Mouse (Mus musculus) monocyte, adult 2 months (primary cell): Measurements from ENCODE around the gene Olfr798.

Experiments
- DNase-seq, 2 experiments: peaks; one replicate each; pipeline ENCODE4 v3.0.0; 2022; ENCODE audit warnings: low spot score in 2 of 2, low read depth in 1 of 2

The Olfr798 gene

DNA sequence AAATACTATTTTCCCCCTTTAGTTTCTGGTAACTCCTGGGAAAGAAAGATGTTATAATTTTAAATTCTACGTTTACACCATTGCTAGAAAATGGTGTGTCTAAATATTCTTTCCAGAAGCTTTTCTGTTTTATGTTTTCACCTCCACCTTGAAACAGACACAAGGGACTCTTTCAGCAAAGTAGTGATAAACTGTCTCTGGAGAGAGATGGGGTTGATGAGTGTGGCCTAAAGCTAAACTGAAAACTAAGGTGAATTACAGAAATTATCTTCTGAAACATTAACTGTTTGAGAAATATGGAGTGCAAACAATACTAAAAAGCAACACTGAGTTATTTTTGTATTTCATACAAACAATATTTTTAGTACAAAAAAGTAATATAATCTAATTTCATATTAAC lies at the start of gene Olfr798:
Gene Olfr798 (minus strand): TSS at position 101 of the 400 bp plus-strand sequence.
- no peak for DNase-seq

DNA sequence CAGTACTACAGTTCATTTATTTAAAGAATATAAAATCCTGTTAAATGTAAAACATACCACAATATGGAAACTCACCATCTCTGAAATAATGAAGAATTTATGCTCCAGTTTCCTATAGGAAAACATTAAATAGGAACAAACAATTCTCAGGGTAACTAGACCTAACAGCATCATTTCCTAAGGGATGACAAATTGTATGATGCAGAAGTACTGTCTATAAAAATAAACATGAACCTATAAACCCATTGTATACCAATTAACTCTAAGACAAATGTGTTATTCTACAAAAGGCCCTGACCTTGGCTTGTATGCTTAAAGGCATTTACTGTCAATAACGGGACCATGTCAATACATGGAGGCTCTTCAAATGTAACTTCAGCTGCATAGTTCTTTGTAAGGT lies 46.0 kb upstream of the Olfr798 start, which contains the start of gene Olfr801:
Gene Olfr801 (minus strand): TSS at position 101 of the 400 bp plus-strand sequence.
- no peak for DNase-seq

DNA sequence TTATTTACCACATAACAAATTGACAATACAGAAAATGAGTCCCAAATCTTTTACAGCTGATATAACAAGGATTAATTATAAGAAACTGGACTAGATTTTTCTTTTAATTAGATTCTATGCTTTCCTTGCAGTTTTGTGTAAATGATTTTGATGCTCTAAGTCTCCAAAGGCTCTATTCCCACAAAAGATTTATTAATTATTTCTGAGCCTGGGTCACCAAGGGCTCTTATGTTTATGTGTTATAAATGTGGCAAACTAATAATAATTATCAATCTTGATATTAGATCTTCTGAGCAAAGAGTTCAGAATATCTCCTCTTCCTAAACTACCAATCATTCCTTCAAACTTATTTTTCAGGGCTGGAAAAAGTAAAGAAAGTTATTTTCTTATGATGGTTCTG lies 29.7 kb upstream of the Olfr798 start, which contains the start of gene Olfr800:
Gene Olfr800 (plus strand): TSS at position 301 of the 400 bp plus-strand sequence.
- no peak for DNase-seq

DNA sequence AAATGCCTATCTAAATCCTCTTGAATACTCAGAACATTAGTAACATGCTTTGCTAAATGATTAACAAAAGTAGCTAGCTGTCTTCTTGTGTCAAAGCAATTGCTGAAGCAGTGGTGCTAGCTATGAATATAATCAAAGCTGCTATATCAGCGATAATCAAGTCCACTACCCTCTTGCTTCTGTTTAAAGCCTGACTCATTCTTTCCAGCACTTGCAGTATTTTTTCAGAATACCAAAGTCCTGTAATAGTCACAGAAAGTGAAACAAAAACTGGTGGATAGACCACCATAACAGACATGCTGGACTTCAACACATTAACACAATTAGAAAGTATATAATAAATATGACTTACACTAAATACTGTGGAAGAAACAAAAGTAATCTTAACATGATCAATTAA lies 24.0 kb upstream of the Olfr798 start:
- no peak for DNase-seq

DNA sequence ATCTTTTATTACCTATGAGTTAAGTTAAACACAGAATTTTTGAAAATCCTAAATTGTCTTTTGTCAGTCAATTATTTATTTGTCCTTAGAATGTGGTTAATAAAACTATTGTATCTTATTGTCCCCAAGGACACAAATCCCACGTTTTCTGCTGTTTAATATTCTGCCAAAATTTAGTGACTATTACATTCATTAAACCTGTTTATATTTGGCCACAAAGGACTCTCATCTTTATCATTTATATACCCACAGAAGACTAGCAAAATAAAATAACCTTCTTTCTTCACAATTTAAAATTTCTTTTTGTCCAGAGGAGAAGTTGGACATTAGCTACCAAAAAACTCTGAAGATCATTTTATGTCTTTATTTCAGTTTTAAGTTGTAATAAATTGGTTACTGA lies 9.4 kb upstream of the Olfr798 start, which contains the start of gene Olfr799:
Gene Olfr799 (plus strand): TSS at position 301 of the 400 bp plus-strand sequence.
- DNase-seq = no peak

DNA sequence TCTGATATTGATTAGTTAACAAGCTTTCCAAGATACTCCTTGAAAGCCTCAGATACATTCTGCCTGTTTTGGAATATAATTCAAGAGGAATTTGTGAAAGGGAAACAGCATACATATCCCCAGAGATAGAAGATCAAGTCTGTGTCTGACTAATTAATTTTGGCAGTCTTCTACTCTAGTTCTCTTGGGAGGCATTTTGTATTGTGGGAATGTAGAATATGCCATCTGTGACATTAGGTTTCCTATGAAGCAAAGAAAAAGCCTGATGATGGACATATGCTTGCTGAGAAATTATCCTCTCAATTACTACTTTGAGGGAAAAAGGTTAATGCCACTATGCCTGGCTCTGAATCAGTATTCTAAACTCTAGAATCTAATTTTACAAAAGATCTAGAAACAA lies 4.5 kb downstream of the Olfr798 start:
- DNase-seq = no peak

DNA sequence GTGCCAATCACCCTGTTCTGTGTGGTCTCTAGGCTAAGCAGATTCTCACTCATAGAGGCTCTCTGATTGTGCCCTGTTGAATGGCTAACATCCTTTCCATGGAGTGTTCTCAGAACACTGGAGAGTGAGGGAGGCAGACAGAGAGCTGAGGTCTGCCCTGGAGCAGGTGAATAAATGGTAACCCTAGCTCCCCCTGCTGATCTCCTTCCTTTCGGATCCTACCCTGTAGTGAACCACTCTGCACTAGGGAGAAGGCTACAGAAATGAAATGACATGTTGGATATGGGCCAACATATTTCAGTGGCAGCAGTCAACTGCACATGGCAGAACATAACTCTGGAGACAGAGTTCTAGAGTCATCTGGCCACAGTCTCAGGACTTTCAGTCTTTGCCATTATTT lies 6.0 kb downstream of the Olfr798 start:
- DNase-seq = no peak

DNA sequence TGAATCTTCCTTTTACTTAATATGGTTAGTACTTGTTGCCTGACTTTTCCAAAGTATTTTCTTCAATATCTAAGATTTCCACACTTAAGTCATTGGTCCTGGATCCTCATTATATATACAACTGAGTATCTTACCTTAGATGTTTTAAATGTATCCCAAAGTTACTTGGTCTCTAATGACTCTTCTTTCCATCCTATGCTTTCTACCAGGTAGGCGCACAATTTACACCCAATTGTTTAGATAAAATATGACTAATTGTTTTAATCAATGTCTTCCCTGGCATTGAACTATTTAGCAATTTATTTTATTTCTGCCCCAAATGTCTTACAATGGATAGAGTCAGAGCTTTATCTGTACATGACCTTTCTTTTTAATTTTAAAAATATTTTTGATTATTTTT lies 15.3 kb downstream of the Olfr798 start, which contains the start of gene Olfr796:
Gene Olfr796 (minus strand): TSS at position 101 of the 400 bp plus-strand sequence.
- DNase-seq = no peak

DNA sequence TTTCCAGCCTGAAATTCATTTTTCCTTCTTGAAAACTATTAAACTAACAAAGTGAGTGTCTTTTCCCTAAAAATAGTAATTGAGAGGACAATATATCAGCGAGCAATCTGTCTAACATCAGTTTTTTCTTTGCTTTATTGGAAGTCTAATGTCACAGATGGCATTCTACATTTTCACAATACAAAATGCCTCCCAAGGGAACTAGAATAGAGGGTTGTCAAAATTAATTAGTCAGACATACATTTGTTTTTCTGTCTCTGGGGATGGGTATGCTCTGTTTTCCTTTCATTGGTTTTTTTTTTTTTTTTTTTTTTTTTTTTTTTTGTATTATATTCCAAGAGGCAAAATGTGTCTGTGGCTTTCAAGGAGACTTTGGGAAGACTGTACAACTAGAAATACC lies 50.7 kb downstream of the Olfr798 start:
- no peak for DNase-seq
